Mouse (Mus musculus): ENCODE data around the gene Klc3. TPM values are rescaled to one million over a fixed set of nuclear protein-coding genes. Genes with fewer than 3 reads are reported as not detected.

Gene Klc3
- total and polyA plus RNA-seq, 3 experiments, result 0.42 to 3.6 TPM; not detected in 1

- Histone ChIP-seq H3K79me2 (ENCODE audit: control insufficient read depth, insufficient read depth, low read length, poor library complexity) (no peaks in the 10 kb centered on the region), H3K9me3 (replicated peaks; ENCODE audit: insufficient read depth, low read length) (no peaks in the 10 kb centered on the region), H3K27me3 (ENCODE audit: control insufficient read depth in 1 of 2, insufficient read depth in 2 of 2, low read length in 2 of 2) (no peaks in the 10 kb centered on the region), H3K36me3 (ENCODE audit: control insufficient read depth in 1 of 2, insufficient read depth in 2 of 2, low read length in 2 of 2) (no peaks in the 10 kb centered on the region), H3K4me3 (ENCODE audit: control insufficient read depth in 1 of 2, insufficient read depth in 1 of 2, low read depth in 2 of 2, low read length in 2 of 2) (no peak overlapping the region), H3K27ac (ENCODE audit: control insufficient read depth, low read depth, low read length) (no peak overlapping the region), H3K9ac (ENCODE audit: control insufficient read depth, low read depth, low read length, poor library complexity, severe bottlenecking) (no peak overlapping the region), H3K4me1 (ENCODE audit: control insufficient read depth in 1 of 2, insufficient read depth in 2 of 2, low read length in 2 of 2) (no peaks in the 10 kb centered on the region)
- DNase-seq (ENCODE audit: low read depth, low spot score), result no peak
- TF ChIP-seq EP300 (IDR thresholded peaks at IDR 0.05; ENCODE audit: low read depth in 1 of 2, low read length in 2 of 2), result no peak
- no peak for TF ChIP-seq POLR2AphosphoS2 (IDR thresholded peaks at IDR 0.05; ENCODE audit: low read length)
- no peak for TF ChIP-seq USF1 (IDR thresholded peaks at IDR 0.05; ENCODE audit: low read depth, low read length)
- TF ChIP-seq GABPA (IDR thresholded peaks at IDR 0.05; ENCODE audit: low read depth, low read length), result no peak
- no peak for TF ChIP-seq TBP (IDR thresholded peaks at IDR 0.05; ENCODE audit: low read depth, low read length)
- no peak for TF ChIP-seq TAL1 (IDR thresholded peaks at IDR 0.05; ENCODE audit: low read length)
- TF ChIP-seq SIN3A (IDR thresholded peaks at IDR 0.05; ENCODE audit: low read length), result no peak
- no peak for TF ChIP-seq ELF1 (IDR thresholded peaks at IDR 0.05; ENCODE audit: low read depth, low read length)
- TF ChIP-seq RAD21 (IDR thresholded peaks at IDR 0.05; ENCODE audit: low read depth, low read length), result no peak
- TF ChIP-seq E2F4 (IDR thresholded peaks at IDR 0.05; ENCODE audit: borderline replicate concordance, low read depth, low read length), result no peak
Observed at GRCm38 (mm10) chr7:19376019-19376418, 27.9 kb downstream of the Klc3 start.

GRCm38 (mm10) chr7:19375368-19375767 is 28.5 kb downstream of the Klc3 start:
- H3K9me3 ChIP-seq (replicated peaks; ENCODE audit: insufficient read depth, low read length), result no peaks in the 10 kb centered on the region
- H3K27ac ChIP-seq (ENCODE audit: control insufficient read depth, low read depth, low read length), result no peak overlapping the region
- H3K36me3 ChIP-seq (ENCODE audit: control insufficient read depth in 1 of 2, insufficient read depth in 2 of 2, low read length in 2 of 2), result no peaks in the 10 kb centered on the region
- TF ChIP-seq EP300 (IDR thresholded peaks at IDR 0.05; ENCODE audit: low read depth in 1 of 2, low read length in 2 of 2), result no peak
- no peak for TF ChIP-seq ZMIZ1 (IDR thresholded peaks at IDR 0.05; ENCODE audit: low read depth, low read length)
- TF ChIP-seq HCFC1 (IDR thresholded peaks at IDR 0.05; ENCODE audit: low read depth, low read length), result no peak
- TF ChIP-seq CTCF (IDR thresholded peaks at IDR 0.05 in 2 of 3, conservative IDR thresholded peaks at IDR 0.05 in 1 of 3; ENCODE audit: control insufficient read depth in 1 of 3, insufficient read depth in 1 of 3, low read depth in 2 of 3, low read length in 3 of 3, poor library complexity in 1 of 3, severe bottlenecking in 1 of 3), result no peak
- no peak for TF ChIP-seq MAZ (IDR thresholded peaks at IDR 0.05; ENCODE audit: low read depth, low read length)
- no peak for TF ChIP-seq MYB (IDR thresholded peaks at IDR 0.05; ENCODE audit: low read depth, low read length)
- no peak for TF ChIP-seq ZNF384 (IDR thresholded peaks at IDR 0.05; ENCODE audit: low read depth, low read length)
- no peak for TF ChIP-seq POLR2AphosphoS5 (IDR thresholded peaks at IDR 0.05; ENCODE audit: borderline replicate concordance, low read depth, low read length)
- no peak for TF ChIP-seq USF1 (IDR thresholded peaks at IDR 0.05; ENCODE audit: low read depth, low read length)
- no peak for TF ChIP-seq POLR2A (IDR thresholded peaks at IDR 0.05; ENCODE audit: control insufficient read depth in 1 of 2, insufficient read depth in 1 of 2, low read depth in 1 of 2, low read length in 2 of 2, poor library complexity in 1 of 2)
- TF ChIP-seq GATA1 (IDR thresholded peaks at IDR 0.05; ENCODE audit: low read depth, low read length), result no peak
- H3K27me3 ChIP-seq (ENCODE audit: control insufficient read depth in 1 of 2, insufficient read depth in 2 of 2, low read length in 2 of 2), result no peaks in the 10 kb centered on the region
- DNase-seq (ENCODE audit: low read depth, low spot score), result no peak
- no peak overlapping the region for H3K4me3 ChIP-seq (ENCODE audit: control insufficient read depth in 1 of 2, insufficient read depth in 1 of 2, low read depth in 2 of 2, low read length in 2 of 2)
- H3K4me1 ChIP-seq (ENCODE audit: control insufficient read depth in 1 of 2, insufficient read depth in 2 of 2, low read length in 2 of 2), result no peaks in the 10 kb centered on the region
- no peaks in the 10 kb centered on the region for H3K79me2 ChIP-seq (ENCODE audit: control insufficient read depth, insufficient read depth, low read length, poor library complexity)
- H3K9ac ChIP-seq (ENCODE audit: control insufficient read depth, low read depth, low read length, poor library complexity, severe bottlenecking), result no peak overlapping the region

Data from MEL (cell line).